Mouse (Mus musculus) hindbrain, embryonic 14.5 days (tissue): ENCODE measurements around the gene Zim1. TPM values are rescaled to one million over a fixed set of nuclear protein-coding genes. Genes with fewer than 3 reads are reported as not detected.

Source experiments
- polyA plus RNA-seq: library from polyadenylated mRNA; unstranded; fragments of >200 nt; fragmentation: Nextera tagmentation; extraction: Ambion mirVana; gene quantifications from 2 replicates; pipeline ENCODE4 v1.2.1, GENCODE M21; 2014

Zim1 gene
- polyA plus RNA-seq, 1 experiment from 2014 or later: 7.1 TPM

Other genes with a start within 250 kb of the Zim1 start
- not detected in 2 replicates for gene Olfr1336, start 240.3 kb downstream of the Zim1 start, polyA plus RNA-seq
- gene Olfr1346, start 229.3 kb downstream of the Zim1 start, polyA plus RNA-seq: not detected in 2 replicates
- gene Olfr5, start 209.5 kb downstream of the Zim1 start, polyA plus RNA-seq: not detected in 2 replicates
- gene Olfr1347, start 196.7 kb downstream of the Zim1 start, polyA plus RNA-seq: not detected in 2 replicates
- not detected in 2 replicates for gene Olfr1348, start 187.7 kb downstream of the Zim1 start, polyA plus RNA-seq
- gene Olfr1349, start 173.5 kb downstream of the Zim1 start, polyA plus RNA-seq: not detected in 2 replicates
- gene Olfr1350, start 131.6 kb downstream of the Zim1 start, polyA plus RNA-seq: not detected in 2 replicates
- gene Peg3, start 34.0 kb upstream of the Zim1 start, polyA plus RNA-seq: 111 and 133 TPM in 2 replicates
- gene Usp29, start 34.1 kb upstream of the Zim1 start, polyA plus RNA-seq: 29.0 and 29.4 TPM in 2 replicates